Mouse (Mus musculus): ENCODE data around the gene Ush1g. TPM values are rescaled to one million over a fixed set of nuclear protein-coding genes. Genes with fewer than 3 reads are reported as not detected.

The Ush1g gene
- polyA plus RNA-seq, 2 experiments, result not detected

DNA sequence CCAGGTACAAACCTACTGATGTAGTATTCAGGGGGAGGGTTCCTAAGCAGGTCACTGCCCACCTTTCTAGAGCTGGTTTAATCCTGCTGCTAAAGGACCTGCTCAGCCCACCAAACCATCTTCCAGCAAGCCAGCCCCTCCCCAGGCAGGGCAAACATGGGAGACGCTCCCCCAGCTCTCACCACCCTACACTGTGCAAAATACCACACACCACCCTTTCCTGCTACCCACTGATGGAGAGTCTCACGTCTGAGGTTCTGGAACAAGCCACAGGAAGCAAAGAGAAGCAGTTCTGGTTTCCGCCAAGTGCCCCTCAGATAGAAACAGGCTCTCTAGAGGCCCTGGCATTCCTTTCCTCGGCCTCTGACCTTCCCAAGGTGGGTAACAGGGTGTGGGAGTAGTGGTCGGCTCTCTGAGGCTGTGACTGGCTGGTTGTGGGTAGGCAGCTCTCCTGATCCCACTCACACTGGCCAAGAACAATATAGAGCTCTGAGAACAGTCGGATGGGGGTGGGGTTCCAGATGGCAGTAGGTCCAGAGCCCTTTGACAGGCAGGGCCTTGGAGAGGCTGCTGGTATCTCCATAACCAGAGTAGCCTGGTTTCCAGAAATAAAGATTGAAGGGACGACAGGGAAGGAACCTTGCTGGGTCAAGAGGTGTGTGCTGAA lies 44.3 kb upstream of the Ush1g start:
- H3K27me3 ChIP-seq (ENCODE audit: control insufficient read depth, insufficient read depth, low read length), result peaks cover 51% of the 10 kb centered on the region
- no peak for TF ChIP-seq POLR2A (IDR thresholded peaks at IDR 0.05; ENCODE audit: borderline replicate concordance, extremely low read depth, insufficient read depth, insufficient read length)
- H3K4me2 ChIP-seq (replicated peaks; ENCODE audit: low read depth, low read length, severe bottlenecking), result no peak overlapping the region
- no peak for DNase-seq (ENCODE audit: low spot score)
- 0 out of 2 replicates have a peak overlapping the region, but pooled peaks have one; percentile 42 for H3K4me3 ChIP-seq (replicated peaks; ENCODE audit: low read length)
- peaks cover 7% of the 10 kb centered on the region for H3K4me1 ChIP-seq (ENCODE audit: control insufficient read depth, insufficient read depth, low read length)
- no peak for ATAC-seq (ENCODE audit: low FRiP score, low read depth)
- H3K9ac ChIP-seq (ENCODE audit: low read depth, low read length, severe bottlenecking), result no peak overlapping the region
- no peak overlapping the region for H3K27ac ChIP-seq (replicated peaks; ENCODE audit: low read depth, low read length)
- WGBS, result 38% methylated on average over 7 of the region's 7 CpGs
- no peaks in the 10 kb centered on the region for H3K36me3 ChIP-seq (ENCODE audit: control insufficient read depth, insufficient read depth, low read length)
- H3K9me3 ChIP-seq (ENCODE audit: control insufficient read depth, low read length), result no peaks in the 10 kb centered on the region

DNA sequence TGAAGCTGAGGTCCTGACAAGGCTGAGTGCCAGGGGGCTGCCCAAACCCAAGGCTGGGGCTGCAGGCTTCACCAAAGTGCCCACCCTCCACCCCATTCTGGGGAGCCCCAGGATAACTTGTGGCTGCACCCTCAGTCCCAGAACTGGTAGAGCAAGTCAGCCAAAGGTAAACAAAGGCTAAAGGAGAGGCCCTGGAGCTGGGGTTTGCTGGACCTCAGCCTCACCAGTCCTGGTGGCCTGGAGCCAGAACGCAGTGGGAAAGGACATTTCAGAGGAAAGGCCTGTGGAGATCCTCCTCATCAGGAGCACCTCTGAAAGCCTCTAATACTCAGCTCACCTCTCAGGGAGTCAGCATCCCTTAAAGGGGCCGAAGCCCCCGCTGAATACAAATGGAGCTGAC lies 42.3 kb upstream of the Ush1g start:
- Histone ChIP-seq H3K4me2 (replicated peaks; ENCODE audit: low read depth, low read length, severe bottlenecking) (no peak overlapping the region), H3K36me3 (ENCODE audit: control insufficient read depth, insufficient read depth, low read length) (no peaks in the 10 kb centered on the region), H3K27me3 (ENCODE audit: control insufficient read depth, insufficient read depth, low read length) (peaks cover 37% of the 10 kb centered on the region), H3K27ac (replicated peaks; ENCODE audit: low read depth, low read length) (no peak overlapping the region), H3K9me3 (ENCODE audit: control insufficient read depth, low read length) (no peaks in the 10 kb centered on the region), H3K4me3 (replicated peaks; ENCODE audit: low read length) (no peak overlapping the region), H3K9ac (ENCODE audit: low read depth, low read length, severe bottlenecking) (no peak overlapping the region), H3K4me1 (ENCODE audit: control insufficient read depth, insufficient read depth, low read length) (peaks cover 7% of the 10 kb centered on the region)
- ATAC-seq (ENCODE audit: low FRiP score, low read depth) (no peak), DNase-seq (ENCODE audit: low spot score) (no peak)
- TF ChIP-seq POLR2A (IDR thresholded peaks at IDR 0.05; ENCODE audit: borderline replicate concordance, extremely low read depth, insufficient read depth, insufficient read length), result no peak
- 85% methylated on average over 3 of the region's 3 CpGs for WGBS

DNA sequence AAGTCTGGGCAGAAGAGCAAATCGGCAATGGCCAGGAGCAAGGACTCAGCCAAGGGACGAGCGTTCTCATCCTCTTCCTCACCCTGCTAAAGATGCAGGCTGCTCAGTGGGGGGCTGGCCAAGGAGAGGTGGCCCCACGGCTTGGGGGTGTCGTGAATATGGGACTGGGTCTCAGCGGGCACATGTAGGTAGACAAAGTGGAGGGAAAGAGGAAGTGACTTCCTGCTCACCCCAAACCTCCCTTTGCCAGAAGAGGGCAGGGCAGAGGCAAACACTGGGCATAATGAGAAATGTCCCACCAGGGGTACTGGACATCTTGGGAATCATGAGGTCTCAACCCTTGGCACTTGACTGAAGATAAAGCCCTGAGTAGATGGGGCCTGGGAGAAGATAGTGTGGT lies 37.9 kb upstream of the Ush1g start:
- Histone ChIP-seq H3K4me3 (replicated peaks; ENCODE audit: low read length) (no peak overlapping the region), H3K9me3 (ENCODE audit: control insufficient read depth, low read length) (no peaks in the 10 kb centered on the region), H3K36me3 (ENCODE audit: control insufficient read depth, insufficient read depth, low read length) (no peaks in the 10 kb centered on the region), H3K27me3 (ENCODE audit: control insufficient read depth, insufficient read depth, low read length) (0 out of 2 replicates have a peak, but pooled peaks cover 3% of the 10 kb centered on the region), H3K9ac (ENCODE audit: low read depth, low read length, severe bottlenecking) (no peak overlapping the region), H3K4me2 (replicated peaks; ENCODE audit: low read depth, low read length, severe bottlenecking) (no peak overlapping the region), H3K4me1 (ENCODE audit: control insufficient read depth, insufficient read depth, low read length) (no peaks in the 10 kb centered on the region), H3K27ac (replicated peaks; ENCODE audit: low read depth, low read length) (no peak overlapping the region)
- WGBS, result 75% methylated on average over 6 of the region's 6 CpGs
- ATAC-seq (ENCODE audit: low FRiP score, low read depth) (no peak), DNase-seq (ENCODE audit: low spot score) (no peak)
- no peak for TF ChIP-seq POLR2A (IDR thresholded peaks at IDR 0.05; ENCODE audit: borderline replicate concordance, extremely low read depth, insufficient read depth, insufficient read length)

DNA sequence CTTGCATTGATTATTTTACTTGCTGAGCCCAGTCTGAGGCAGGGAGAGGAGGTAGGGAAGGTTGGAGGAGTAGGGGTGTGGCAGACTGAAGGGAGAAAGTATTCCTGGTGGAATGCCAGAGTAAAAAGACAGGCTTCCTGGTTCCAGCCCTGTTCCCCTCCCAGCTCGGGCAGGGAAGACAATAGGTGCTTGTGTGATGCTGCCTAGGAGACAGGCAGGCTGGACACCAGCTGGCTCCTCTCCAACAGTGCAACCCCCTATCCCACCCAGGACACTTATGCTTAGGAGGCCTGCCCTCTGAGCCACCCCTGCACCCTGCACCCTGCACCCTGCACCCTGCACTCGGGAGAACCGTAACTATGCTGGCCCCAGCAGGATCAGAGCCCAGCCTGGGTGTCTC lies 37.5 kb upstream of the Ush1g start:
- DNase-seq (ENCODE audit: low spot score) (no peak), ATAC-seq (ENCODE audit: low FRiP score, low read depth) (no peak)
- H3K9ac ChIP-seq (ENCODE audit: low read depth, low read length, severe bottlenecking), result no peak overlapping the region
- no peaks in the 10 kb centered on the region for H3K9me3 ChIP-seq (ENCODE audit: control insufficient read depth, low read length)
- no peak overlapping the region for H3K4me2 ChIP-seq (replicated peaks; ENCODE audit: low read depth, low read length, severe bottlenecking)
- TF ChIP-seq POLR2A (IDR thresholded peaks at IDR 0.05; ENCODE audit: borderline replicate concordance, extremely low read depth, insufficient read depth, insufficient read length), result no peak
- H3K36me3 ChIP-seq (ENCODE audit: control insufficient read depth, insufficient read depth, low read length), result no peaks in the 10 kb centered on the region
- H3K27ac ChIP-seq (replicated peaks; ENCODE audit: low read depth, low read length), result no peak overlapping the region
- WGBS, result 61% methylated on average over 3 of the region's 3 CpGs
- no peak overlapping the region for H3K4me3 ChIP-seq (replicated peaks; ENCODE audit: low read length)
- H3K27me3 ChIP-seq (ENCODE audit: control insufficient read depth, insufficient read depth, low read length), result 0 out of 2 replicates have a peak, but pooled peaks cover 3% of the 10 kb centered on the region
- H3K4me1 ChIP-seq (ENCODE audit: control insufficient read depth, insufficient read depth, low read length), result no peaks in the 10 kb centered on the region

DNA sequence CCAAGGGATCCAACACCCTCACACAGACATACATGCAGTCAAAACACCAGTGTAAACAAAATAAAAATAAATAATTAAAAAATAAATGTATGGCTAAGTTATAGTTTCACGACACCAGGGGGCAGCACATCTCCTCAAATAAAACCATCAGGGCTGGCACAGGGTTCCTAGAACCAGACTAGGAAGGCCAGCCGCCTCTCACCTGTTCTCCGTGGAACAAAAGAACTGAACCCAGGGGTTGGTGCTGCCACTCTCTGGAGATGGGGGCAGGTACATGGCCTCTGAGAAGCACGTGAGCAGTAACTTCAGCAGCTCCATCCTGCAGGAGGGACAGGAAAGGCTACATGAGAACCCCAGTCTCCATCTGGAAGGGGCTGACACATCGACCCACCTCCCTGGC lies 36.6 kb upstream of the Ush1g start:
- no peak for TF ChIP-seq POLR2A (IDR thresholded peaks at IDR 0.05; ENCODE audit: borderline replicate concordance, extremely low read depth, insufficient read depth, insufficient read length)
- 17% methylated on average over 5 of the region's 5 CpGs for WGBS
- H3K27ac ChIP-seq (replicated peaks; ENCODE audit: low read depth, low read length), result no peak overlapping the region
- no peak overlapping the region for H3K4me3 ChIP-seq (replicated peaks; ENCODE audit: low read length)
- no peaks in the 10 kb centered on the region for H3K36me3 ChIP-seq (ENCODE audit: control insufficient read depth, insufficient read depth, low read length)
- H3K4me2 ChIP-seq (replicated peaks; ENCODE audit: low read depth, low read length, severe bottlenecking), result no peak overlapping the region
- 0 out of 2 replicates have a peak, but pooled peaks cover 3% of the 10 kb centered on the region for H3K27me3 ChIP-seq (ENCODE audit: control insufficient read depth, insufficient read depth, low read length)
- peak; percentile 80 for DNase-seq (ENCODE audit: low spot score)
- H3K9me3 ChIP-seq (ENCODE audit: control insufficient read depth, low read length), result no peaks in the 10 kb centered on the region
- no peaks in the 10 kb centered on the region for H3K4me1 ChIP-seq (ENCODE audit: control insufficient read depth, insufficient read depth, low read length)
- H3K9ac ChIP-seq (ENCODE audit: low read depth, low read length, severe bottlenecking), result no peak overlapping the region
- ATAC-seq (ENCODE audit: low FRiP score, low read depth), result 0 out of 2 replicates have a peak, but pooled peaks have one; percentile 50
